Mouse (Mus musculus): ENCODE results near the gene Pdcd1lg2.

GRCm38 (mm10) chr19:29448373-29448772 lies 37.7 kb downstream of the Pdcd1lg2 start:
- TF ChIP-seq CTCF (IDR thresholded peaks at IDR 0.05; ENCODE audit: low read depth, low read length) (no peak), POLR2A (IDR thresholded peaks at IDR 0.05; ENCODE audit: extremely low read depth, insufficient read depth, low read length) (no peak)
